Comparison of ENCODE assay signal across 9 mouse cellular contexts in the genomic region with DNA sequence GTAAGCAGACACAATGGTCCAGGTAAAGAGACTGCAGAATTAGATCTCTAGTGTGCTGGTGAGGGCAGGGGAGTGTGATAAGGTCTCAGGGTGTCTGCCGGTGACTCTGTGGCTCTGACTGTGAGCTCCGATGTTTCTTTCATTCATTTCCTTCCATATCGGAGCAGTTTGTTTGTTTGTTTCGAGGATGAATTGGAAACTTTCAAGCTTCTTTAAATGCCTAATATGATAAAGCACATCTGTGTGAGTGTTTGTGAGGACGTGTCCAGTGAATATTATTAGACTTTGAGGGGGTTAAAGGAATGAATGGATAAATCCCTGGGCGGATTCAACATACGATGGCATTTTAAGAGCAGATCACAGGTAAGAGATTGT. TPM values are rescaled to one million over a fixed set of nuclear protein-coding genes. Genes with fewer than 3 reads are reported as not detected.
DNase-seq lines count a peak whose midpoint lies in the region; ATAC-seq and TF ChIP-seq lines count a peak whose summit lies in the region.
"Had no signal": no experiment of that assay in that cellular context is flagged by ENCODE, and none has a peak within 500 bp of the region (broad histone marks: within the 10 kb centered on the region; RNA-seq: fewer than 3 reads in every experiment).

No protein-coding gene starts in this region.

- DNase-seq in heart, adult 11 months: no peak
- no peak for DNase-seq in forebrain, postnatal 0 days
- DNase-seq in midbrain, embryonic 11.5 days (ENCODE audit: low spot score, missing footprints): peak; percentile 90
- DNase-seq in adrenal gland, adult 2 months: no peak
- no peak for DNase-seq in layer of hippocampus, adult 18-20 months (ENCODE audit: low spot score in 2 of 2)

- no peaks in the 10 kb centered on the region for H3K27me3 ChIP-seq in heart, embryonic 13.5 days (replicated peaks)
- no peaks in the 10 kb centered on the region for H3K27me3 ChIP-seq in E14TG2a.4 (ENCODE audit: insufficient read depth, low read length)
- no peaks in the 10 kb centered on the region for H3K27me3 ChIP-seq in forebrain, postnatal 0 days (ENCODE audit: insufficient read depth, low read length)
- no peaks in the 10 kb centered on the region for H3K27me3 ChIP-seq in midbrain, embryonic 11.5 days (ENCODE audit: control insufficient read depth, insufficient read depth, low read length)

- no peaks in the 10 kb centered on the region for H3K9me3 ChIP-seq in heart, embryonic 13.5 days
- peaks cover 13% of the 10 kb centered on the region for H3K9me3 ChIP-seq in E14TG2a.4 (ENCODE audit: low read length)
- H3K9me3 ChIP-seq in forebrain, postnatal 0 days (ENCODE audit: low read length): no peaks in the 10 kb centered on the region
- H3K9me3 ChIP-seq in midbrain, embryonic 11.5 days (ENCODE audit: control insufficient read depth, low read length): no peaks in the 10 kb centered on the region

- H3K4me3 ChIP-seq in heart, embryonic 13.5 days: peak overlapping the region; percentile 72
- peak overlapping the region; percentile 85 for H3K4me3 ChIP-seq in E14TG2a.4 (replicated peaks; ENCODE audit: low read length)
- peak overlapping the region; percentile 61 for H3K4me3 ChIP-seq in forebrain, postnatal 0 days (ENCODE audit: low read depth, low read length)
- H3K4me3 ChIP-seq in midbrain, embryonic 11.5 days (ENCODE audit: low read depth, low read length): peak overlapping the region; percentile 56

- peak overlapping the region; percentile 73 for H3K4me2 ChIP-seq in heart, embryonic 13.5 days
- peak overlapping the region; percentile 45 for H3K4me2 ChIP-seq in forebrain, postnatal 0 days (ENCODE audit: low read depth)
- peak overlapping the region; percentile 31 for H3K4me2 ChIP-seq in midbrain, embryonic 11.5 days

- WGBS in heart, embryonic 13.5 days: 24% methylated on average over 7 of the region's 7 CpGs
- 17% methylated on average over 7 of the region's 7 CpGs for WGBS in forebrain, postnatal 0 days
- WGBS in midbrain, embryonic 11.5 days: 29% methylated on average over 7 of the region's 7 CpGs

- no peaks in the 10 kb centered on the region for H3K36me3 ChIP-seq in heart, embryonic 13.5 days
- no peaks in the 10 kb centered on the region for H3K36me3 ChIP-seq in E14TG2a.4 (ENCODE audit: insufficient read depth, low read length)
- H3K36me3 ChIP-seq in forebrain, postnatal 0 days (ENCODE audit: insufficient read depth): no peaks in the 10 kb centered on the region
- H3K36me3 ChIP-seq in midbrain, embryonic 11.5 days (ENCODE audit: control insufficient read depth, insufficient read depth, low read length): no peaks in the 10 kb centered on the region

- H3K9ac ChIP-seq in heart, embryonic 13.5 days: peak overlapping the region; percentile 85
- H3K9ac ChIP-seq in forebrain, postnatal 0 days: peak overlapping the region; percentile 74
- H3K9ac ChIP-seq in midbrain, embryonic 11.5 days (ENCODE audit: low read length): peak overlapping the region; percentile 43; the same call in 1 of the 2 replicates

- peaks cover 22% of the 10 kb centered on the region for H3K4me1 ChIP-seq in heart, embryonic 13.5 days
- peaks cover 16% of the 10 kb centered on the region for H3K4me1 ChIP-seq in E14TG2a.4 (replicated peaks; ENCODE audit: low read depth, low read length)
- no peaks in the 10 kb centered on the region for H3K4me1 ChIP-seq in forebrain, postnatal 0 days (ENCODE audit: insufficient read depth)
- peaks cover 5% of the 10 kb centered on the region; the same call in 1 of the 2 replicates for H3K4me1 ChIP-seq in midbrain, embryonic 11.5 days (ENCODE audit: control insufficient read depth, insufficient read depth, low read length)

- no peak; the same call in 1 of the 2 replicates for TF ChIP-seq CTCF in E14TG2a.4 (conservative IDR thresholded peaks at IDR 0.05; ENCODE audit: low read length)
- 0 out of 2 replicates have a peak, but pooled peaks have one; percentile 17 for TF ChIP-seq CTCF in forebrain, postnatal 0 days (IDR thresholded peaks at IDR 0.05; ENCODE audit: low read depth)

- no peak for ATAC-seq in heart, embryonic 13.5 days (ENCODE audit: extremely low read depth, insufficient number of reproducible peaks, low FRiP score, low TSS enrichment)
- ATAC-seq in forebrain, postnatal 0 days: no peak
- no peak for ATAC-seq in midbrain, embryonic 11.5 days (ENCODE audit: low FRiP score)
- no peak for ATAC-seq in inflammation-experienced regulatory T-cells, adult 6 months

- no peak overlapping the region for H3K27ac ChIP-seq in heart, embryonic 13.5 days (replicated peaks)
- peak overlapping the region; percentile 91 for H3K27ac ChIP-seq in forebrain, postnatal 0 days (ENCODE audit: low read depth, low read length)
- no peak overlapping the region for H3K27ac ChIP-seq in midbrain, embryonic 11.5 days (ENCODE audit: low read depth, low read length)

RNA-seq across cellular contexts. Expression of gene Klrb1c, which starts 10.9 kb away (rescaled TPM):
- 0.15 TPM in 1 of 2 replicates, not detected in the other for polyA plus RNA-seq in heart, embryonic 13.5 days (2015; fragmentation: Nextera tagmentation; extraction: Ambion mirVana)
- total RNA-seq in forebrain, postnatal 0 days (2014; rRNA removed): 0.08 and 0.24 TPM in 2 replicates
- polyA plus RNA-seq in forebrain, postnatal 0 days (2015; fragmentation: Nextera tagmentation; extraction: Ambion mirVana): 0.24 TPM in 1 of 2 replicates, not detected in the other
- 0.08 TPM in 1 of 2 replicates, not detected in the other for polyA plus RNA-seq in midbrain, embryonic 11.5 days (2014; fragmentation: Nextera tagmentation; extraction: Ambion mirVana)
- under 1 TPM; 0.23 to 0.31 TPM for total RNA-seq in adrenal gland, adult 2 months (2021)
- polyA plus RNA-seq in adrenal gland, adult 2 months (2012; rRNA removed): 0.08 and 0.16 TPM in 2 replicates
- polyA plus RNA-seq in inflammation-experienced regulatory T-cells, adult 6 months (2017; shearing (Covaris generic)): under 1 TPM; 0.33 to 0.67 (median 0.34) TPM
- total RNA-seq in layer of hippocampus, adult 18-20 months (2021): not detected

RNA-seq across cellular contexts. Expression of gene Gm44511, which starts 26.2 kb away (rescaled TPM):
- polyA plus RNA-seq in heart, embryonic 13.5 days (2015; fragmentation: Nextera tagmentation; extraction: Ambion mirVana): not detected in 2 replicates
- total RNA-seq in forebrain, postnatal 0 days (2014; rRNA removed): not detected in 2 replicates
- polyA plus RNA-seq in forebrain, postnatal 0 days (2015; fragmentation: Nextera tagmentation; extraction: Ambion mirVana): not detected in 2 replicates
- not detected in 2 replicates for polyA plus RNA-seq in midbrain, embryonic 11.5 days (2014; fragmentation: Nextera tagmentation; extraction: Ambion mirVana)
- total RNA-seq in adrenal gland, adult 2 months (2021): not detected
- not detected in 2 replicates for polyA plus RNA-seq in adrenal gland, adult 2 months (2012; rRNA removed)
- not detected for polyA plus RNA-seq in inflammation-experienced regulatory T-cells, adult 6 months (2017; shearing (Covaris generic))
- not detected for total RNA-seq in layer of hippocampus, adult 18-20 months (2021)
- polyA plus RNA-seq: liver, adult 2 months had no signal

RNA-seq across cellular contexts. Expression of gene Klrb1b, which starts 26.2 kb away (rescaled TPM):
- polyA plus RNA-seq in heart, embryonic 13.5 days (2015; fragmentation: Nextera tagmentation; extraction: Ambion mirVana): not detected in 2 replicates
- total RNA-seq in forebrain, postnatal 0 days (2014; rRNA removed): not detected in 2 replicates
- polyA plus RNA-seq in forebrain, postnatal 0 days (2015; fragmentation: Nextera tagmentation; extraction: Ambion mirVana): not detected in 2 replicates
- polyA plus RNA-seq in midbrain, embryonic 11.5 days (2014; fragmentation: Nextera tagmentation; extraction: Ambion mirVana): not detected in 2 replicates
- under 1 TPM; 0.66 to 0.79 TPM for total RNA-seq in adrenal gland, adult 2 months (2021)
- 0.12 TPM in 1 of 2 replicates, not detected in the other for polyA plus RNA-seq in adrenal gland, adult 2 months (2012; rRNA removed)
- under 1 TPM in 1 of 3 experiments, not detected in 2; 0.79 TPM for polyA plus RNA-seq in inflammation-experienced regulatory T-cells, adult 6 months (2017; shearing (Covaris generic))
- not detected for total RNA-seq in layer of hippocampus, adult 18-20 months (2021)
- polyA plus RNA-seq: liver, adult 2 months had no signal
